Mouse (Mus musculus): ENCODE results near the gene Rorb. TPM values are rescaled to one million over a fixed set of nuclear protein-coding genes. Genes with fewer than 3 reads are reported as not detected.

Rorb gene
- total and polyA plus RNA-seq, 2 experiments from 2014 or later, result 14.0 to 17.7 TPM

DNA sequence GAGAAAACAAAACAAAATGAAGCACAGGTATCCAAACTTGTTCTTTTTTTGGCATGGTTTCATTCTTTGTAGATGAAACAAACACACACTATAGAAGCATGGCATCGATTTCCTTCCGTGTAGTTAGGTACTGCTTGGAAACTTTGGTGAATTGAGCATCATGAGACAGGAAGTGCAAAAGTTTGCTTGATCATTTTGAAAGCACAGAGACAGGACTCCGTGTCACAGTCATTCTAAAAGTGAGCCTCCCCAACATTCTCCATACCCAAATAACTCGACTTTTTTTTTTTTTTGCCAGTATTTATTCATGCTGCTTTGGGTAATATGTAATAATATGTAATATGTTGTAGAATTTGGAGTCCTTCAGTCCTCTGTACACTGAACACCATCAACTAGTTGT lies 1.2 kb upstream of the Rorb start:
- Histone ChIP-seq H3K9ac (replicated peaks; ENCODE audit: low read length, poor library complexity, severe bottlenecking) (no peak overlapping the region), H3K36me3 (ENCODE audit: insufficient read depth, low read length) (no peaks in the 10 kb centered on the region), H3K27me3 (ENCODE audit: insufficient read depth, low read length) (peaks cover 5% of the 10 kb centered on the region; the same call in 1 of the 2 replicates), H3K4me1 (ENCODE audit: insufficient read depth, low read length) (peaks cover 8% of the 10 kb centered on the region; the same call in 1 of the 2 replicates), H3K4me2 (ENCODE audit: low read depth, low read length, poor library complexity, severe bottlenecking) (no peak overlapping the region), H3K4me3 (ENCODE audit: low read depth, low read length) (no peak overlapping the region), H3K9me3 (ENCODE audit: low read length) (no peaks in the 10 kb centered on the region), H3K27ac (ENCODE audit: low read depth, low read length) (no peak overlapping the region)
- WGBS, result 61% methylated on average over 4 of the region's 4 CpGs
- no peak for ATAC-seq (ENCODE audit: low FRiP score)
- no peak for TF ChIP-seq CTCF (IDR thresholded peaks at IDR 0.05)
- DNase-seq (ENCODE audit: low spot score), result no peak

DNA sequence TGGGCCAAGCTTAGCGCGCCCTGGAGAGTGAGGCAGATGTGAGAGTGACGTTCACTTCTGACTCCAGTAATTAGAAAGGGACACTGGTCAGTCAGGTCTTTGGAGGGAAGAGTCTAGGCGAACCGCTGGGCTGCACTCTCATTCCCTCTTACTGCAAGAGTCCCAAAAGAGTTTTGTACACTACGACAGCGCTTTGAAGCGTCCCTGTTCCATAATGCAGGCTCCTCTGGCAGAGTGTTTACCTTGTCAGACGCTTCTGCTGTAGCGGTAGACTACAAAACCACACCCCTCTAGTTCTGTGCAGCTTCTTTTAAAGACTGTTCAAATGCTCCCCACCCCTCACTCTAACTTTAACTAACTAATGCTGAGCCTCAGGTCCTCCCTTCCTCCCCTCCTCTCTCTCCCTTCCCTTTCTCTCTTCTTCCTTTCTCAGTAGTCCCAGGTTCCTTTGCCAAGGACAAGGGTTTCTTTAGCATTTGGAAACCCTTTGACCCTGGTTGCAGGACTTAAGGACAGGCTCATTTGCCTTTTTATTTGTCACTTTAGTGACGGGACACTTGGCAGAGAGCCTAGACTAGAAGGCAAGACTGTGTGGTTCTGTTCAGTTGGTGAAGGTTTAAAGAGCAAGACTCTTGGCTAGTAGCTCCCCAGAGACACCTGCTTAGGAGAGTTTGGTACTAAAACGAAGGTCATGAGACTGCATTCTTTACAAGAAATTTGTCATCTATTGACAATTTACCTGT lies 603 bp upstream of the Rorb start:
- DNase-seq (ENCODE audit: low spot score), result peak; percentile 36
- TF ChIP-seq CTCF (IDR thresholded peaks at IDR 0.05), result no peak
- peaks cover 8% of the 10 kb centered on the region; the same call in 1 of the 2 replicates for H3K4me1 ChIP-seq (ENCODE audit: insufficient read depth, low read length)
- ATAC-seq (ENCODE audit: low FRiP score), result peak; percentile 57
- peak overlapping the region; percentile 67 for H3K4me3 ChIP-seq (ENCODE audit: low read depth, low read length)
- H3K36me3 ChIP-seq (ENCODE audit: insufficient read depth, low read length), result no peaks in the 10 kb centered on the region
- H3K4me2 ChIP-seq (ENCODE audit: low read depth, low read length, poor library complexity, severe bottlenecking), result peak overlapping the region; percentile 90
- no peak overlapping the region for H3K27ac ChIP-seq (ENCODE audit: low read depth, low read length)
- peaks cover 5% of the 10 kb centered on the region; the same call in 1 of the 2 replicates for H3K27me3 ChIP-seq (ENCODE audit: insufficient read depth, low read length)
- no peak overlapping the region for H3K9ac ChIP-seq (replicated peaks; ENCODE audit: low read length, poor library complexity, severe bottlenecking)
- H3K9me3 ChIP-seq (ENCODE audit: low read length), result no peaks in the 10 kb centered on the region
- WGBS, result 6% methylated on average over 12 of the region's 12 CpGs

DNA sequence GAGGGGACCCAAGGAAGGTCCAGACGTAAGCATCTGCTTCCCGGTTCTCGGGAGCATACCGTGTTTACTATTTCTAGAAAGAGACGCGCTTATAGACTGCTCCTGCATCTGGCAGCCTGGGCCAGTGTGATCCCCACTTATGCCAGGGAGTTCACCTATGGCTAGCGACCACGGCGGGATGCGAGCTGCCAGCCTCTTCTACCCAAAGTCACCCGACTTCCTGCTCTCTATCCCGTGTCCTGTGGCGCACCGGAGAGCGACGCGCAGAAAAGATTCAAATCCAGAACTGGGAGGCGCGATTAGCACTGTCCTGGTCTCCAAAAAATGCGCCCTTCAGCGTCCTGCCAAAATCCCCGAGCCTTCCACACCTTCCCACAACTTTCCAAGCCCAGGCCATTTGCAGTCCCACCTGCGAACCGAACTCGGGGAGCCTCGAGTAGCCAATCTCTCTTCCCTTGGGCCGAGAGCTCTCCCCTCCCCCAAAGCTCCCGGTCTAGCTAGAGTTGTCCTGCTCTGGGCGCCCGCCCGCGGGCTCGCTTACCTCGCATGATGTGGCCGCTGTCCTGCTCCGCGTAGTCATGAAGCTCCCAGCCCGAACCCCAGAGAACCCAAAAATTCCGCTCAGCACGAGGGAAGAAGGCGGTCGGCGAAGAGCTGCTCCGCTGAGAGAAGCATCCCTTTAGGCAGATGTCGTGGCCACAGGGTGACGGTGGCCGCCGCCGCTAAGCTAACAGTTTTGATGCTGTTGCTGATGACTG lies 806 bp downstream of the Rorb start:
- under 1% methylated on average over 49 of the region's 49 CpGs for WGBS
- DNase-seq (ENCODE audit: low spot score) (peak; percentile 51), ATAC-seq (ENCODE audit: low FRiP score) (peak; percentile 58; the same call in 1 of the 2 replicates)

DNA sequence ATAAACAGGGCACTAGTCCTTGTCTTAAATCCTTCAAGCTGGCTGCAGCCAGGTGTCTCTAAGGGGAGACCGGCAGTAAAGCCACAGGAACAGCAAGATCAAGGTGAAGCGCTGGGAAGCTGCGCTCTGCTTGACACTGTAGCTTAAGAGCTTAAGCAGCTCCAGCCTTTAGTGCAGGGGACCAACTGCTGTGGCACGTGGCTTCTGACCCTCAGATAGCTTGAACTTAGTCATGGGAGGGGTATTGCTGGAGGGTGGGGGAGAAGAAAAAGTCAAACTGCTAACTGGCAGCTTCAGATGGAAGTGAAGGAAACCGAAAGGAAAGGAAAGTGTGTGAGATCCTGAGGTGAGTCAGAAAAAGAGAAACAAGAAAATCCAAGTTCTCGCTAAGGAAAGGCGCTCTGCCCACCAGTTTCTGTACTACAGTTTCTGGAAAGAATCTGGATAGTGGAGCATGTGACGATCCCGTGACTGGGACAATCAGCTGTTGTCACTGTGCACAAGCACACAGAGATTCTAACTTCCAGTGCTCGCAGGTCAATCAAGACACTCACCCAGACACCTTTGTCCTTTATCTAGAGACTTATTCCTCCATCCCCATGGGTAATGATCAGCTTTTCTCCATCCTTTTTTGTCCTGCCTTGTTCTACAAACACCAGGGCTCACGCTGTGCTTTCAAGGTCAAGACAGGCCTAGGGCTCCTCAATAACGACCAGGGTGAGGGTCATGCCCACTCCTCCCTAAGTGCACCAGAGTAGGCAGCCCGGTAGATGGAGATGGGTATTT lies 2.2 kb downstream of the Rorb start:
- no peak for TF ChIP-seq CTCF (IDR thresholded peaks at IDR 0.05)
- ATAC-seq (ENCODE audit: low FRiP score), result no peak
- H3K4me3 ChIP-seq (ENCODE audit: low read depth, low read length), result peak overlapping the region; percentile 67
- H3K27me3 ChIP-seq (ENCODE audit: insufficient read depth, low read length), result peaks cover 5% of the 10 kb centered on the region; the same call in 1 of the 2 replicates
- no peaks in the 10 kb centered on the region for H3K9me3 ChIP-seq (ENCODE audit: low read length)
- H3K9ac ChIP-seq (replicated peaks; ENCODE audit: low read length, poor library complexity, severe bottlenecking), result no peak overlapping the region
- H3K36me3 ChIP-seq (ENCODE audit: insufficient read depth, low read length), result no peaks in the 10 kb centered on the region
- 0 out of 2 replicates have a peak overlapping the region, but pooled peaks have one; percentile 12 for H3K27ac ChIP-seq (ENCODE audit: low read depth, low read length)
- no peak for DNase-seq (ENCODE audit: low spot score)
- peak overlapping the region; percentile 90 for H3K4me2 ChIP-seq (ENCODE audit: low read depth, low read length, poor library complexity, severe bottlenecking)
- 31% methylated on average over 13 of the region's 13 CpGs for WGBS
- H3K4me1 ChIP-seq (ENCODE audit: insufficient read depth, low read length), result peaks cover 8% of the 10 kb centered on the region; the same call in 1 of the 2 replicates

More for the DNA sequence above, 806 bp downstream of the Rorb start:
- peaks cover 5% of the 10 kb centered on the region; the same call in 1 of the 2 replicates for H3K27me3 ChIP-seq (ENCODE audit: insufficient read depth, low read length)
- H3K36me3 ChIP-seq (ENCODE audit: insufficient read depth, low read length), result no peaks in the 10 kb centered on the region
- H3K9ac ChIP-seq (replicated peaks; ENCODE audit: low read length, poor library complexity, severe bottlenecking), result peak overlapping the region; percentile 57
- H3K4me1 ChIP-seq (ENCODE audit: insufficient read depth, low read length), result peaks cover 8% of the 10 kb centered on the region; the same call in 1 of the 2 replicates
- peak overlapping the region; percentile 90 for H3K4me2 ChIP-seq (ENCODE audit: low read depth, low read length, poor library complexity, severe bottlenecking)
- H3K9me3 ChIP-seq (ENCODE audit: low read length), result no peaks in the 10 kb centered on the region
- H3K27ac ChIP-seq (ENCODE audit: low read depth, low read length), result peak overlapping the region; percentile 51
- H3K4me3 ChIP-seq (ENCODE audit: low read depth, low read length), result peak overlapping the region; percentile 67
- no peak for TF ChIP-seq CTCF (IDR thresholded peaks at IDR 0.05)

DNA sequence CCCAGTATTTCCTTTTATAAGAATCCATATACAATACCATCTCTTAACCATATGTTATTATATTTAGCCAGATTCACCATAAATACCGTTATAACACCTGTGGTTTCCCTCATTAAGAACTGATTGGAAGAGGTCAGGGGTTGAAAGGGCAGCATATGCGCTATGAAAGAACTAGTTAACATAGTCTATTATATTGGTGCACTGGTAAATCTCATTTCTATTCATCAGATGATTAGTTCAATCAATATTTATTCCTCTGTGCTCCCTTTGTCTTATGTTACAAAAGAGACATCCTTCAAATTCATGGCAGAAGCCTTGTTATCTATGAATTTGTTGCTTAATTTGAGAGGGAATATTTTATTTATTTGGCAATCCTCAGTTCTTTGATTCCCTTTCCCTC lies 6.4 kb downstream of the Rorb start:
- 82% methylated on average over 2 of the region's 2 CpGs for WGBS
- DNase-seq (ENCODE audit: low spot score) (no peak), ATAC-seq (ENCODE audit: low FRiP score) (no peak)
- TF ChIP-seq CTCF (IDR thresholded peaks at IDR 0.05), result no peak
- H3K36me3 ChIP-seq (ENCODE audit: insufficient read depth, low read length), result no peaks in the 10 kb centered on the region
- no peaks in the 10 kb centered on the region for H3K9me3 ChIP-seq (ENCODE audit: low read length)
- H3K4me3 ChIP-seq (ENCODE audit: low read depth, low read length), result no peak overlapping the region
- H3K4me2 ChIP-seq (ENCODE audit: low read depth, low read length, poor library complexity, severe bottlenecking), result no peak overlapping the region
- H3K27ac ChIP-seq (ENCODE audit: low read depth, low read length), result no peak overlapping the region
- peaks cover 5% of the 10 kb centered on the region; the same call in 1 of the 2 replicates for H3K27me3 ChIP-seq (ENCODE audit: insufficient read depth, low read length)
- H3K9ac ChIP-seq (replicated peaks; ENCODE audit: low read length, poor library complexity, severe bottlenecking), result no peak overlapping the region
- H3K4me1 ChIP-seq (ENCODE audit: insufficient read depth, low read length), result peaks cover 7% of the 10 kb centered on the region; the same call in 1 of the 2 replicates
